Mouse (Mus musculus) myocyte (in vitro differentiated cells): ENCODE data around the gene Aebp2. TPM values are rescaled to one million over a fixed set of nuclear protein-coding genes. Genes with fewer than 3 reads are reported as not detected.

ENCODE experiments used
- H3K27me3 ChIP-seq: one replicate; pipeline ENCODE4 v1.6.1; 2011; ENCODE audit not compliant: control insufficient read depth, insufficient read depth, insufficient read length
- H3K36me3 ChIP-seq: one replicate; pipeline ENCODE4 v1.6.1; 2011; ENCODE audit not compliant: control insufficient read depth, insufficient read depth
- H3K4me2 ChIP-seq: one replicate; pipeline ENCODE4 v1.6.1; 2011; ENCODE audit warnings: low read depth, control low read depth
- H3K4me3 ChIP-seq: one replicate; pipeline ENCODE4 v1.5.1; 2011; ENCODE audit warnings: mild to moderate bottlenecking, control low read depth, moderate library complexity
- H3K79me2 ChIP-seq: one replicate; pipeline ENCODE4 v1.6.1; 2011; ENCODE audit not compliant: control insufficient read depth, insufficient read depth
- H3ac ChIP-seq: one replicate; pipeline ENCODE4 v1.6.1; 2011; ENCODE audit not compliant: control insufficient read depth, insufficient read length
- CEBPB ChIP-seq: IDR thresholded peaks from 2 replicates; pipeline ENCODE4 v1.6.1; 2011; ENCODE audit warnings: mild to moderate bottlenecking, moderate library complexity; ENCODE audit not compliant: poor library complexity, insufficient read depth, severe bottlenecking
- E2F4 ChIP-seq: IDR thresholded peaks from one replicate; pipeline ENCODE4 v1.6.1; 2011; ENCODE audit warnings: mild to moderate bottlenecking, control low read depth, moderate library complexity; ENCODE audit not compliant: insufficient read depth
- MAX ChIP-seq: IDR thresholded peaks from one replicate; pipeline ENCODE4 v1.6.1; 2011; ENCODE audit warnings: low read depth, mild to moderate bottlenecking, control low read depth
- MYOD1 ChIP-seq, 3 experiments: IDR thresholded peaks; one replicate each; pipeline ENCODE4 v1.6.1; 2011; ENCODE audit warnings: control low read depth in 2 of 3, low read depth in 2 of 3, mild to moderate bottlenecking in 2 of 3, moderate library complexity in 1 of 3; ENCODE audit not compliant: insufficient read length in 2 of 3, control insufficient read depth in 1 of 3
- MYOG ChIP-seq, 3 experiments: IDR thresholded peaks; one replicate each; pipeline ENCODE4 v1.6.1; 2011; ENCODE audit warnings: control low read depth in 2 of 3, low read depth in 2 of 3, mild to moderate bottlenecking in 2 of 3; ENCODE audit not compliant: insufficient read length in 2 of 3, control insufficient read depth in 1 of 3, insufficient read depth in 1 of 3
- POLR2A ChIP-seq: IDR thresholded peaks from one replicate; pipeline ENCODE4 v1.6.1; 2011; ENCODE audit warnings: low read depth, mild to moderate bottlenecking, control low read depth, moderate library complexity; ENCODE audit not compliant: insufficient read length
- POLR2AphosphoS2 ChIP-seq: IDR thresholded peaks from one replicate; pipeline ENCODE4 v1.6.1; 2011; ENCODE audit warnings: low read depth, control low read depth; ENCODE audit not compliant: insufficient read length
- REST ChIP-seq: IDR thresholded peaks from one replicate; pipeline ENCODE4 v1.6.1; 2011; ENCODE audit warnings: mild to moderate bottlenecking, control low read depth, moderate library complexity; ENCODE audit not compliant: insufficient read depth, insufficient read length
- SRF ChIP-seq: IDR thresholded peaks from one replicate; pipeline ENCODE4 v1.6.1; 2011; ENCODE audit warnings: low read depth; ENCODE audit not compliant: control insufficient read depth, insufficient read length
- TCF12 ChIP-seq: IDR thresholded peaks from one replicate; pipeline ENCODE4 v1.6.1; 2011; ENCODE audit warnings: mild to moderate bottlenecking, control low read depth; ENCODE audit not compliant: poor library complexity, insufficient read depth, severe bottlenecking
- TCF3 ChIP-seq: IDR thresholded peaks from one replicate; pipeline ENCODE4 v1.6.1; 2011; ENCODE audit warnings: low read depth, control low read depth; ENCODE audit not compliant: insufficient read length
- USF1 ChIP-seq: IDR thresholded peaks from one replicate; pipeline ENCODE4 v1.6.1; 2011; ENCODE audit warnings: low read depth, mild to moderate bottlenecking, control low read depth, moderate library complexity
- polyA plus RNA-seq: library from polyadenylated mRNA; unstranded; fragments of >200 nt; fragmentation: generic; extraction: Trizol; gene quantifications from one replicate; pipeline ENCODE4 v1.2.1, GENCODE M21; 2012; ENCODE audit warnings: missing spikeins

The Aebp2 gene
- polyA plus RNA-seq, 1 experiment = 18.7 TPM

DNA sequence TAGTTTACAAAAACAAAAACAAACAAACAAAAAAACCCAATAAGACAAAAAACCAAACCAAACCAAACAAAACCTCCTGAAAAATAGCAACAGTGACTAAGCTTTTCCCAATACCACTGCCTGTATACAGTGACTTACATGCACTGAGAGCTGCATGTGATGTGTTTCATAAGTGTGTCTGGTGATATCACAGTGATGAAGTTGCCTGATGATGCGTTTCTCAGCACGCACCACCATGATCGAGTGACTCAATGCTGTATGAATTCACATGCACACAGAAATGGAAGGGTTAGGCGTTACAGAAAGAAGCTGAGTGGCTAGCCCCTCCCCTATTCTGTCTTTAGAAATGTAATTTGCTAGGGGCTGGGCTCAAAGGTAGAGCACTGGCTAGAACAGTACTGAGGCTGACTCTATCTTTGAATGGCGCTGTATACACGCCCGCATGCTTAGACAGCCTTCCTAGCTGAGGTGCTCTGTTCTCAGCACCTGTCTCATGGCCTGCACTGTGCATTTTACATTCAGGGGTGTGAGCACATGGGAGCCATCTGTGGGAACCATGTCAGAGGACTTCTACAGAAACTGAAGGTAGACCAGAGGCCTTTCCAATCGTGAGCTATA is 44.9 kb downstream of the Aebp2 start:
- Histone ChIP-seq H3K79me2 (no peaks in the 10 kb centered on the region), H3K36me3 (no peaks in the 10 kb centered on the region), H3K27me3 (no peaks in the 10 kb centered on the region), H3K4me2 (no peak overlapping the region), H3ac (no peak overlapping the region), H3K4me3 (no peak overlapping the region)
- no peak for TF ChIP-seq MAX
- TF ChIP-seq POLR2AphosphoS2 = no peak
- TF ChIP-seq TCF12 = no peak
- TF ChIP-seq SRF = no peak
- TF ChIP-seq POLR2A = no peak
- no peak for TF ChIP-seq MYOG (IDR thresholded peaks at IDR 0.05; ENCODE audit: control insufficient read depth in 1 of 3, insufficient read depth in 1 of 3, insufficient read length in 2 of 3, low read depth in 2 of 3)

DNA sequence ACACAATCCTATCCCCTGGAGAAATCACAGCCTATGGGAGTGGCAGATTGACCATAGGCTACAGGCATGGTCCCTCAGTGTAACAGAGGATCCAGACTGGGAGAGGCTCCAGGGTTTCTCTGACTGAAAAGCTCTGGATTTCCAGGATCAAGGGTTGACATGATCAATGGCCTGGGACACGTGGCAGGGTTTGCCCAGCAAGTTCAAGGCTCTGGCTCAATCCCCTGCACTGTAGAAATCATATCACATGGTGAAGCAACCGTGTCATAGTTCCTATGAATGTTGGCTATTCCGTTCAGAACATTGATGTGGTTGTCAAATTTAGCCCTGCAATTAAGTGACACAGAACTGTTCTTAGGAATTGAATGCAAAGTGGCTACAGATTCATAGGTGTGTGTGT is 52.0 kb downstream of the Aebp2 start:
- H3K4me3 ChIP-seq = no peak overlapping the region
- H3K36me3 ChIP-seq = no peaks in the 10 kb centered on the region
- TF ChIP-seq MYOG (IDR thresholded peaks at IDR 0.05; ENCODE audit: control insufficient read depth in 1 of 3, insufficient read depth in 1 of 3, insufficient read length in 2 of 3, low read depth in 2 of 3) (no peak), SRF (no peak), REST (no peak), MAX (no peak), MYOD1 (IDR thresholded peaks at IDR 0.05; ENCODE audit: control insufficient read depth in 1 of 3, insufficient read length in 2 of 3, low read depth in 2 of 3) (no peak), POLR2AphosphoS2 (no peak)
- no peak overlapping the region for H3K4me2 ChIP-seq
- H3K27me3 ChIP-seq = no peaks in the 10 kb centered on the region
- H3K79me2 ChIP-seq = no peaks in the 10 kb centered on the region
- H3ac ChIP-seq = no peak overlapping the region

DNA sequence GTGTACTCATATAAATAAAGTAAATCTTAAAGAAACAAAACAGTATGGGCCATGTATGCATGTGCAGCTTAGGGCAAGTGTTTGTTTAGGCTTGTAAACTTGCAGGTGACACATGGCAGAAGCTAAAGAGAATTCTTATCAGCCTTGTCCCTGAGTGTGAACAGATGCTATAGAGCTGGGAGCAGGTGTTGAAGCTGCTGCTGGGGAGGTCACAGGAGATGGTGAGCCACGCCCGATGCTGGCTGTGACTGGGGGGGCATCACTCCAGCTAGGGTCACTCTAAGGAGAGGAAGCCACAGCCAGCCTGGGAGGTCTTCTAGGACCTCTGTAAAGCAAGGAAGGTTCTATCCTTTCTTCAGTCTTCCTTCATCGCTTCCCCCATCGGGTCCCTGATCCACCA is 53.6 kb downstream of the Aebp2 start:
- Histone ChIP-seq H3K4me3 (no peak overlapping the region), H3K27me3 (no peaks in the 10 kb centered on the region), H3K79me2 (no peaks in the 10 kb centered on the region), H3K4me2 (no peak overlapping the region), H3ac (no peak overlapping the region), H3K36me3 (no peaks in the 10 kb centered on the region)
- TF ChIP-seq TCF3 = no peak
- no peak for TF ChIP-seq POLR2AphosphoS2
- TF ChIP-seq SRF = no peak
- no peak for TF ChIP-seq MAX
- peak in 1 of 3 experiments; percentile 51 for TF ChIP-seq MYOG (IDR thresholded peaks at IDR 0.05; ENCODE audit: control insufficient read depth in 1 of 3, insufficient read depth in 1 of 3, insufficient read length in 2 of 3, low read depth in 2 of 3)
- TF ChIP-seq MYOD1 (IDR thresholded peaks at IDR 0.05; ENCODE audit: control insufficient read depth in 1 of 3, insufficient read length in 2 of 3, low read depth in 2 of 3) = peak in 1 of 3 experiments; percentile 55
- TF ChIP-seq POLR2A = no peak

DNA sequence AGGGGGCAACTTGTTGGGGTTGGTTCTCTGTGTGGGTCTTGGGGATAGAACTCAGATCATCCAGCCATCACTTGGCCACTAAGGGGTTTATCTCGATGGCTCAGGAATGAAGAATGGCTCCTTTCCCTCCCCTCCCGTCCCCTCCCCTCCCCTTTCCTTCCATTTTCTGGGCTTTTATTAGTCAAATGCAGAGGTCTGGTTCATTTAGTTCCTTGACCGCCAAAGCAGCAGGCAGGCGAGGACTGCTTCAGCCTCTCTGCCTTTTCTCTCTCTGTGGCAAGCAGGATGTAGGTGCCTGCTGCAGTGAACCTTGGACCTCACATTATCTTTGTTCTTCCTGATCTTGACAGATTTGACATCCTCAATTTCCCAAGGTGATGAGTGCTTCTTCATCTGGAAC is 54.6 kb downstream of the Aebp2 start:
- TF ChIP-seq TCF3 (no peak), USF1 (no peak), REST (no peak), MYOD1 (IDR thresholded peaks at IDR 0.05; ENCODE audit: control insufficient read depth in 1 of 3, insufficient read length in 2 of 3, low read depth in 2 of 3) (no peak), SRF (no peak), MYOG (IDR thresholded peaks at IDR 0.05; ENCODE audit: control insufficient read depth in 1 of 3, insufficient read depth in 1 of 3, insufficient read length in 2 of 3, low read depth in 2 of 3) (no peak), E2F4 (no peak), TCF12 (no peak), MAX (no peak), CEBPB (no peak), POLR2A (no peak), POLR2AphosphoS2 (no peak)
- H3ac ChIP-seq = no peak overlapping the region
- no peak overlapping the region for H3K4me3 ChIP-seq
- no peaks in the 10 kb centered on the region for H3K79me2 ChIP-seq
- no peaks in the 10 kb centered on the region for H3K36me3 ChIP-seq
- H3K27me3 ChIP-seq = no peaks in the 10 kb centered on the region
- no peak overlapping the region for H3K4me2 ChIP-seq

DNA sequence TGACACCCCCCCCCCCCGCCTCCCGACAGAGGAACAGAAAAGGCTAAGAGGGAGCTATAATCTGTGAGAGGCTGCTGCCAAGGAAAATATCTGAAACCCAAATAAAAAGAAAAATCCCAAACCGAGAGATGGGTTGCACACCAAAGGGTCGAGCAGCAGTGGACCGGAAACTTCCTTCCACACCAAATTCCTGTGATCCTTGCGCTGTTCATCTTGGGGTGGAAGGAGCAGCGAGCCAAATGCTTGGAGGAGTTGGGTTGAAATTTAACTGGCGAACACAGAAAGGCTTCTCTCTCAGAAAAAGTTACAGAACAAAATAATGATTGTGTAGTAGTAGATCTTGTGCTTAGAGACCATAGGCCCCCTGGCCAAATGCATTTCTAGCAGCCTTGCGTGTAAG is 55.5 kb downstream of the Aebp2 start:
- H3K79me2 ChIP-seq = no peaks in the 10 kb centered on the region
- H3K36me3 ChIP-seq = no peaks in the 10 kb centered on the region
- H3K4me3 ChIP-seq = no peak overlapping the region
- no peaks in the 10 kb centered on the region for H3K27me3 ChIP-seq
- H3ac ChIP-seq = no peak overlapping the region
- H3K4me2 ChIP-seq = no peak overlapping the region
- TF ChIP-seq MYOD1 (IDR thresholded peaks at IDR 0.05; ENCODE audit: control insufficient read depth in 1 of 3, insufficient read length in 2 of 3, low read depth in 2 of 3) (no peak), MAX (no peak), E2F4 (no peak), SRF (no peak), MYOG (IDR thresholded peaks at IDR 0.05; ENCODE audit: control insufficient read depth in 1 of 3, insufficient read depth in 1 of 3, insufficient read length in 2 of 3, low read depth in 2 of 3) (no peak)
